Mouse (Mus musculus): Measurements from ENCODE around the gene Zfp3. TPM values are rescaled to one million over a fixed set of nuclear protein-coding genes. Genes with fewer than 3 reads are reported as not detected.
A peak's percentile ranks its signal among the peaks of the same experiment; 100 is the strongest.

Zfp3 gene
- polyA plus RNA-seq, 1 experiment from 2014 or later = 5.3 TPM

- no peak overlapping the region for H3K4me3 ChIP-seq (ENCODE audit: low read length)
- no peaks in the 10 kb centered on the region for H3K9me3 ChIP-seq (ENCODE audit: control insufficient read depth, low read length)
- no peaks in the 10 kb centered on the region for H3K36me3 ChIP-seq (ENCODE audit: control insufficient read depth, insufficient read depth, low read length)
- H3K27ac ChIP-seq (ENCODE audit: low read length) = no peak overlapping the region
- no peak for ATAC-seq
- H3K9ac ChIP-seq (ENCODE audit: low read depth, low read length) = no peak overlapping the region
- H3K27me3 ChIP-seq (replicated peaks; ENCODE audit: control insufficient read depth, insufficient read depth, low read length) = no peaks in the 10 kb centered on the region
- H3K4me2 ChIP-seq (ENCODE audit: low read depth, low read length) = no peak overlapping the region
- 0 out of 2 replicates have a peak, but pooled peaks cover 4% of the 10 kb centered on the region for H3K4me1 ChIP-seq (ENCODE audit: control insufficient read depth, insufficient read depth, low read length)
- WGBS = 30% methylated on average over 1 of the region's 1 CpGs
Measured at GRCm38 (mm10) chr11:70809011-70809410, 45.0 kb downstream of the Zfp3 start.

- no peaks in the 10 kb centered on the region for H3K9me3 ChIP-seq (ENCODE audit: control insufficient read depth, low read length)
- 81% methylated on average over 5 of the region's 5 CpGs for WGBS
- no peaks in the 10 kb centered on the region for H3K36me3 ChIP-seq (ENCODE audit: control insufficient read depth, insufficient read depth, low read length)
- H3K4me2 ChIP-seq (ENCODE audit: low read depth, low read length) = no peak overlapping the region
- no peaks in the 10 kb centered on the region for H3K27me3 ChIP-seq (replicated peaks; ENCODE audit: control insufficient read depth, insufficient read depth, low read length)
- no peak for ATAC-seq
- no peak overlapping the region for H3K9ac ChIP-seq (ENCODE audit: low read depth, low read length)
- no peak overlapping the region for H3K4me3 ChIP-seq (ENCODE audit: low read length)
- no peak overlapping the region for H3K27ac ChIP-seq (ENCODE audit: low read length)
- no peaks in the 10 kb centered on the region for H3K4me1 ChIP-seq (ENCODE audit: control insufficient read depth, insufficient read depth, low read length)
Measured at GRCm38 (mm10) chr11:70811041-70811440, 47.0 kb downstream of the Zfp3 start.

- 69% methylated on average over 13 of the region's 13 CpGs for WGBS
- no peak overlapping the region for H3K4me3 ChIP-seq (ENCODE audit: low read length)
- H3K27ac ChIP-seq (ENCODE audit: low read length) = no peak overlapping the region
- no peak for ATAC-seq
- H3K4me1 ChIP-seq (ENCODE audit: control insufficient read depth, insufficient read depth, low read length) = no peaks in the 10 kb centered on the region
- H3K4me2 ChIP-seq (ENCODE audit: low read depth, low read length) = no peak overlapping the region
- H3K36me3 ChIP-seq (ENCODE audit: control insufficient read depth, insufficient read depth, low read length) = no peaks in the 10 kb centered on the region
- H3K27me3 ChIP-seq (replicated peaks; ENCODE audit: control insufficient read depth, insufficient read depth, low read length) = no peaks in the 10 kb centered on the region
- H3K9ac ChIP-seq (ENCODE audit: low read depth, low read length) = no peak overlapping the region
- H3K9me3 ChIP-seq (ENCODE audit: control insufficient read depth, low read length) = no peaks in the 10 kb centered on the region
Measured at GRCm38 (mm10) chr11:70811471-70812240, 47.6 kb downstream of the Zfp3 start.

- Histone ChIP-seq H3K4me3 (ENCODE audit: low read length) (no peak within 1 kb of the TSS), H3K36me3 (ENCODE audit: control insufficient read depth, insufficient read depth, low read length) (no peaks in the 10 kb centered on the region), H3K9me3 (ENCODE audit: control insufficient read depth, low read length) (no peaks in the 10 kb centered on the region), H3K4me1 (ENCODE audit: control insufficient read depth, insufficient read depth, low read length) (no peaks in the 10 kb centered on the region), H3K9ac (ENCODE audit: low read depth, low read length) (no peak within 1 kb of the TSS), H3K27me3 (replicated peaks; ENCODE audit: control insufficient read depth, insufficient read depth, low read length) (no peaks in the 10 kb centered on the region), H3K27ac (ENCODE audit: low read length) (no peak within 1 kb of the TSS), H3K4me2 (ENCODE audit: low read depth, low read length) (no peak within 1 kb of the TSS)
- WGBS = 80% methylated on average over 7 of the region's 7 CpGs
- no peak for ATAC-seq
Measured at GRCm38 (mm10) chr11:70812365-70812764, 48.4 kb downstream of the Zfp3 start, which contains the start of gene Scimp. TSS of gene Scimp (minus strand) at chr11:70812586.

- ATAC-seq = no peak
- no peaks in the 10 kb centered on the region for H3K36me3 ChIP-seq (ENCODE audit: control insufficient read depth, insufficient read depth, low read length)
- H3K4me1 ChIP-seq (ENCODE audit: control insufficient read depth, insufficient read depth, low read length) = no peaks in the 10 kb centered on the region
- no peak overlapping the region for H3K27ac ChIP-seq (ENCODE audit: low read length)
- H3K9ac ChIP-seq (ENCODE audit: low read depth, low read length) = no peak overlapping the region
- 80% methylated on average over 8 of the region's 8 CpGs for WGBS
- no peaks in the 10 kb centered on the region for H3K9me3 ChIP-seq (ENCODE audit: control insufficient read depth, low read length)
- no peaks in the 10 kb centered on the region for H3K27me3 ChIP-seq (replicated peaks; ENCODE audit: control insufficient read depth, insufficient read depth, low read length)
- no peak overlapping the region for H3K4me3 ChIP-seq (ENCODE audit: low read length)
- H3K4me2 ChIP-seq (ENCODE audit: low read depth, low read length) = no peak overlapping the region
Measured at GRCm38 (mm10) chr11:70815071-70815470, 51.1 kb downstream of the Zfp3 start.

- WGBS = 26% methylated on average over 6 of the region's 6 CpGs
- no peak for ATAC-seq
Measured at GRCm38 (mm10) chr11:70815498-70816078, 51.6 kb downstream of the Zfp3 start.

GRCm38 (mm10) chr11:70816770-70817169 lies 52.8 kb downstream of the Zfp3 start:
- no peaks in the 10 kb centered on the region for H3K36me3 ChIP-seq (ENCODE audit: control insufficient read depth, insufficient read depth, low read length)
- H3K4me2 ChIP-seq (ENCODE audit: low read depth, low read length) = no peak overlapping the region
- H3K9ac ChIP-seq (ENCODE audit: low read depth, low read length) = no peak overlapping the region
- no peak overlapping the region for H3K4me3 ChIP-seq (ENCODE audit: low read length)
- no peaks in the 10 kb centered on the region for H3K4me1 ChIP-seq (ENCODE audit: control insufficient read depth, insufficient read depth, low read length)
- no peaks in the 10 kb centered on the region for H3K27me3 ChIP-seq (replicated peaks; ENCODE audit: control insufficient read depth, insufficient read depth, low read length)
- ATAC-seq = no peak
- no peaks in the 10 kb centered on the region for H3K9me3 ChIP-seq (ENCODE audit: control insufficient read depth, low read length)
- H3K27ac ChIP-seq (ENCODE audit: low read length) = no peak overlapping the region
- 61% methylated on average over 4 of the region's 4 CpGs for WGBS

More at GRCm38 (mm10) chr11:70815498-70816078, 51.6 kb downstream of the Zfp3 start:
- no peak overlapping the region for H3K9ac ChIP-seq (ENCODE audit: low read depth, low read length)
- H3K27me3 ChIP-seq (replicated peaks; ENCODE audit: control insufficient read depth, insufficient read depth, low read length) = no peaks in the 10 kb centered on the region
- H3K36me3 ChIP-seq (ENCODE audit: control insufficient read depth, insufficient read depth, low read length) = no peaks in the 10 kb centered on the region
- H3K9me3 ChIP-seq (ENCODE audit: control insufficient read depth, low read length) = no peaks in the 10 kb centered on the region
- no peak overlapping the region for H3K4me2 ChIP-seq (ENCODE audit: low read depth, low read length)
- no peak overlapping the region for H3K4me3 ChIP-seq (ENCODE audit: low read length)
- no peaks in the 10 kb centered on the region for H3K4me1 ChIP-seq (ENCODE audit: control insufficient read depth, insufficient read depth, low read length)
- no peak overlapping the region for H3K27ac ChIP-seq (ENCODE audit: low read length)

GRCm38 (mm10) chr11:70820120-70820519 lies 56.1 kb downstream of the Zfp3 start:
- Histone ChIP-seq H3K36me3 (ENCODE audit: control insufficient read depth, insufficient read depth, low read length) (no peaks in the 10 kb centered on the region), H3K9me3 (ENCODE audit: control insufficient read depth, low read length) (no peaks in the 10 kb centered on the region), H3K4me2 (ENCODE audit: low read depth, low read length) (no peak overlapping the region), H3K4me3 (ENCODE audit: low read length) (no peak overlapping the region), H3K4me1 (ENCODE audit: control insufficient read depth, insufficient read depth, low read length) (peaks cover 6% of the 10 kb centered on the region; the same call in 1 of the 2 replicates), H3K27me3 (replicated peaks; ENCODE audit: control insufficient read depth, insufficient read depth, low read length) (no peaks in the 10 kb centered on the region), H3K27ac (ENCODE audit: low read length) (peak overlapping the region; percentile 86), H3K9ac (ENCODE audit: low read depth, low read length) (no peak overlapping the region)
- ATAC-seq = peak; percentile 75
- WGBS = 54% methylated on average over 8 of the region's 8 CpGs

GRCm38 (mm10) chr11:70821728-70822591 lies 58.0 kb downstream of the Zfp3 start:
- Histone ChIP-seq H3K27ac (ENCODE audit: low read length) (peak overlapping the region; percentile 88), H3K36me3 (ENCODE audit: control insufficient read depth, insufficient read depth, low read length) (no peaks in the 10 kb centered on the region), H3K4me3 (ENCODE audit: low read length) (peak overlapping the region; percentile 2; the same call in 1 of the 2 replicates), H3K4me1 (ENCODE audit: control insufficient read depth, insufficient read depth, low read length) (peaks cover 6% of the 10 kb centered on the region; the same call in 1 of the 2 replicates), H3K9me3 (ENCODE audit: control insufficient read depth, low read length) (no peaks in the 10 kb centered on the region), H3K27me3 (replicated peaks; ENCODE audit: control insufficient read depth, insufficient read depth, low read length) (no peaks in the 10 kb centered on the region), H3K9ac (ENCODE audit: low read depth, low read length) (peak overlapping the region; percentile 49; the same call in 1 of the 2 replicates), H3K4me2 (ENCODE audit: low read depth, low read length) (peak overlapping the region; percentile 27)
- WGBS = 30% methylated on average over 17 of the region's 17 CpGs
- ATAC-seq = peak; percentile 82

Measured in intestine, embryonic 16.5 days (tissue).